Mouse (Mus musculus) hindbrain, embryonic 14.5 days (tissue): ENCODE measurements around the gene Kif3b. TPM values are rescaled to one million over a fixed set of nuclear protein-coding genes. Genes with fewer than 3 reads are reported as not detected.

ENCODE experiments used
- polyA plus RNA-seq: library from polyadenylated mRNA; unstranded; fragments of >200 nt; fragmentation: Nextera tagmentation; extraction: Ambion mirVana; gene quantifications from 2 replicates; pipeline ENCODE4 v1.2.1, GENCODE M21; 2014

Kif3b gene
- polyA plus RNA-seq, 1 experiment from 2014 or later = 17.3 TPM

Other genes starting within 250 kb of the Kif3b start
- 1.7 and 2.4 TPM in 2 replicates for gene Ccm2l, start 225.5 kb upstream of the Kif3b start, polyA plus RNA-seq
- 2.2 and 3.2 TPM in 2 replicates for gene Hck, start 182.9 kb upstream of the Kif3b start, polyA plus RNA-seq
- gene Tm9sf4, start 130.1 kb upstream of the Kif3b start, polyA plus RNA-seq = 84.0 and 84.3 TPM in 2 replicates
- 31.7 and 34.1 TPM in 2 replicates for gene Tspyl3, start 66.0 kb upstream of the Kif3b start, polyA plus RNA-seq
- gene Plagl2, start 50.0 kb upstream of the Kif3b start, polyA plus RNA-seq = 6.4 and 8.7 TPM in 2 replicates
- 5.3 and 6.3 TPM in 2 replicates for gene Pofut1, start 49.9 kb upstream of the Kif3b start, polyA plus RNA-seq
- 14.2 and 15.2 TPM in 2 replicates for gene Asxl1, start 54.4 kb downstream of the Kif3b start, polyA plus RNA-seq
- not detected in 2 replicates for gene 4930404H24Rik, start 201.4 kb downstream of the Kif3b start, polyA plus RNA-seq
- gene Nol4l, start 238.6 kb downstream of the Kif3b start, polyA plus RNA-seq = 44.8 and 49.8 TPM in 2 replicates